Mouse (Mus musculus) hindbrain, postnatal 0 days (tissue): ENCODE measurements around the gene Tbc1d5. TPM values are rescaled to one million over a fixed set of nuclear protein-coding genes. Genes with fewer than 3 reads are reported as not detected.

Experiments used
- ATAC-seq: fragments of 200-750 bp; cut with Nextera tagmentation; 2 replicates; pipeline ENCODE4 v1.8.0; 2017; ENCODE audit warnings: mild to moderate bottlenecking, moderate TSS enrichment, moderate library complexity
- DNase-seq: peaks from one replicate; pipeline ENCODE4 v3.0.0-alpha.2; 2015; ENCODE audit warnings: low spot score
- H3K27ac ChIP-seq: fragments of 300-500 bp; sonication (generic); 2 replicates; pipeline ENCODE4 v1.5.1; 2014; ENCODE audit warnings: mild to moderate bottlenecking
- H3K27me3 ChIP-seq: fragments of 300-500 bp; sonication (generic); 2 replicates; pipeline ENCODE4 v1.6.1; 2014; ENCODE audit warnings: low read length, mixed read lengths; ENCODE audit not compliant: insufficient read depth
- H3K36me3 ChIP-seq: fragments of 300-500 bp; sonication (generic); 2 replicates; pipeline ENCODE4 v1.6.1; 2014; ENCODE audit warnings: low read length, mixed read lengths; ENCODE audit not compliant: insufficient read depth
- H3K4me1 ChIP-seq: fragments of 300-500 bp; sonication (generic); 2 replicates; pipeline ENCODE4 v1.6.1; 2014; ENCODE audit warnings: antibody characterized with exemption, low read length, mixed read lengths; ENCODE audit not compliant: insufficient read depth
- H3K4me2 ChIP-seq: fragments of 300-500 bp; sonication (generic); 2 replicates; pipeline ENCODE4 v1.6.1; 2014; ENCODE audit warnings: low read depth, mild to moderate bottlenecking, low read length, moderate library complexity, mixed read lengths
- H3K4me3 ChIP-seq: fragments of 300-500 bp; sonication (generic); 2 replicates; pipeline ENCODE4 v1.5.1; 2014; ENCODE audit warnings: low read length
- H3K9ac ChIP-seq: fragments of 300-500 bp; sonication (generic); replicated peaks from 2 replicates; pipeline ENCODE4 v1.6.1; 2014; ENCODE audit warnings: mild to moderate bottlenecking, low read length, moderate library complexity, mixed read lengths
- H3K9me3 ChIP-seq: fragments of 300-500 bp; sonication (generic); 2 replicates; pipeline ENCODE4 v1.6.1; 2016; ENCODE audit warnings: low read length, mixed read lengths
- CTCF ChIP-seq: IDR thresholded peaks from 2 replicates; pipeline ENCODE4 v1.5.1; 2016; ENCODE audit warnings: antibody characterized with exemption, control low read depth, low read depth
- WGBS: fragments of 180-500 bp; shearing (Covaris S2); extraction: QIAGEN DNeasy Blood & Tissue Kit; methylation state at CpG from one replicate; pipeline ENCODE4 v1.1.7; 2014; 5-methylcytosine and 5-hydroxymethylcytosine counted together
- polyA plus RNA-seq: library from polyadenylated mRNA; unstranded; fragments of >200 nt; fragmentation: Nextera tagmentation; extraction: Ambion mirVana; gene quantifications from 2 replicates; pipeline ENCODE4 v1.2.1, GENCODE M21; 2015
- total RNA-seq: library from RNA; depleted of rRNA; stranded (reverse); fragments of >200 nt; gene quantifications from 2 replicates; pipeline ENCODE4 v1.2.3, GENCODE M21; 2014

The Tbc1d5 gene
- total and polyA plus RNA-seq, 2 experiments from 2014 or later: 6.3 to 16.4 TPM

DNA sequence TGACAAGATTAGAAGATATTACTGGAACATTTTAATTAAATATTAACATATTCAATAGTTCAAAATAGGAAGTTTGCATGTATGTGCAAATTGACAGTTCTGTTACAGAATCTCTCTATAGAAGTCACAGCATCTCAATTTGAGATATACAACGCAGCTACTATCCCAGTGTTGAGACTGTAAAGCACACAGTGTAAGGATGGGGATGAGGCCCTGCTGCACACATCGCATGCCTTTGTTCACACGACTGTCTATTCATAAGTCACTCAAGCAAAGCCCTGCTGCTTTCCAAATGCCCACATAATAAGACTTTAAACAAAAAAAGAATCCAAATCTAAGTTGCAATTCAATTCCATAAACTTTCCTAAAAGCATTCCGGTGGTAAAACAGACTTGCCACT, 37.1 kb downstream of the Tbc1d5 start:
- H3K9ac ChIP-seq: no peak overlapping the region
- H3K9me3 ChIP-seq: 0 out of 2 replicates have a peak, but pooled peaks cover 2% of the 10 kb centered on the region
- H3K27me3 ChIP-seq: no peaks in the 10 kb centered on the region
- no peak for TF ChIP-seq CTCF
- H3K4me2 ChIP-seq: no peak overlapping the region
- DNase-seq (no peak), ATAC-seq (no peak)
- H3K27ac ChIP-seq: no peak overlapping the region
- no peak overlapping the region for H3K4me3 ChIP-seq
- WGBS: 50% methylated on average over 4 of the region's 4 CpGs
- H3K4me1 ChIP-seq: no peaks in the 10 kb centered on the region
- no peaks in the 10 kb centered on the region for H3K36me3 ChIP-seq

DNA sequence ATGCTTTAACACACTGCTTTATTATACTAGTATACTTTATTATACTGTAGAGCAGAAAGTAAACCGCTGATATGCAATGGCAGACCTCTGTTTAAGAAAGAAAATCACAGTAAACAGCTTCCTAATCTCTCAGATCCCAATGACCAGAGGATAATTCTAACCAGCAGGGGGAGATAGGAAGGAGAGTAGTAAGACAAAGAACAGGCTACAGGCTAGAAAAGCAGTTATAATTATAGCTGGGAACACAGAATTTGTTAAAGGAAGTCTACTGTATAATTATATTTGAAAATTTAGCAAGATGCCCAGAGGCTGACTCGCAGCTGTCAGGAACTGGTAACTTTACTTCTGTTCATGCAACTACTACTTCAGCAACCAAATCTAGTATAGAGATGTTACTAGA, 68.0 kb downstream of the Tbc1d5 start:
- Histone ChIP-seq H3K9me3 (no peaks in the 10 kb centered on the region), H3K4me3 (no peak overlapping the region), H3K36me3 (no peaks in the 10 kb centered on the region), H3K27ac (no peak overlapping the region), H3K4me2 (no peak overlapping the region), H3K4me1 (no peaks in the 10 kb centered on the region), H3K27me3 (no peaks in the 10 kb centered on the region), H3K9ac (no peak overlapping the region)
- DNase-seq: peak; percentile 57
- WGBS: 68% methylated on average over 2 of the region's 2 CpGs
- peak; percentile 68 for TF ChIP-seq CTCF
- ATAC-seq: no peak

DNA sequence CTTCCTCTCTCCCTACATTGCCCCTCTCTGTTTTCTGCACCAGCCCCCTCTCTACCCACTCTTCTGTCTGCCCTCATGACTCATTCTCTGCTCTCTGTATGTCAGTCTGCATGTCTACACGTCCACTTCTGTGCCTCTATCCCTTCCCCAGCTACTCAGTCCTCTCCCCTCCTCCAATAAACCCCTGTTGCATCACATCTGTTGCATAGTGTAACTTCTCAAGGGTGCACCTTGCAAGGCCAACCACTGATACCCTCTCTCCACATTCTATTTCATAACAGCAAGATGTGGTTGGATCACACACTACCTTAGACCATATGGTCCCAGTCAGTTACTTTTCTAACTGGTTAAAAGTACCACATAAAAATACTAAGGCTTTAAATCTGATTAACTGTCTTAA, 74.9 kb downstream of the Tbc1d5 start:
- no peak for DNase-seq
- ATAC-seq: no peak

DNA sequence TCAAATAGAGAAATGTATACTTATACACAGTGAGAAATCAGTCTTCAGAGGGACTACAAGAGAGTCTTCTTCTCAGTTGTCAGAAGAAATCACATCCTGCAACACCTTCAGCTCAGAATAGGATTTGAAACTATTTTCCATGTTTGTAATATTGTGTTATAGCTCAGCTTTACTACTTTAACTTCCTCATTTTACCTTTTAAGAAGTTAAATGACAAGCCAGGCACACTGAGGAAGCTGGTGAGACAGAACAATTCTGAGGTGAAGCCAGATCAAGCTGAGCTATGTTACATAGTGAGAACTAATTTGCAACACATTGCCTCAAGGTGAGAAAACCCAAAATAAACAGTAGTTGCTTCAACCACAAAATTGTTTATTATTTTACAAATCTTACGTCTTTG, 135.3 kb downstream of the Tbc1d5 start:
- 79% methylated on average over 1 of the region's 1 CpGs for WGBS
- no peak for ATAC-seq

More for the DNA sequence above, 74.9 kb downstream of the Tbc1d5 start:
- TF ChIP-seq CTCF: no peak
- no peaks in the 10 kb centered on the region for H3K4me1 ChIP-seq
- H3K27ac ChIP-seq: no peak overlapping the region
- H3K9ac ChIP-seq: no peak overlapping the region
- 85% methylated on average over 1 of the region's 1 CpGs for WGBS
- no peak overlapping the region for H3K4me2 ChIP-seq
- H3K4me3 ChIP-seq: no peak overlapping the region
- no peaks in the 10 kb centered on the region for H3K36me3 ChIP-seq
- no peaks in the 10 kb centered on the region for H3K27me3 ChIP-seq
- 0 out of 2 replicates have a peak, but pooled peaks cover 3% of the 10 kb centered on the region for H3K9me3 ChIP-seq

DNA sequence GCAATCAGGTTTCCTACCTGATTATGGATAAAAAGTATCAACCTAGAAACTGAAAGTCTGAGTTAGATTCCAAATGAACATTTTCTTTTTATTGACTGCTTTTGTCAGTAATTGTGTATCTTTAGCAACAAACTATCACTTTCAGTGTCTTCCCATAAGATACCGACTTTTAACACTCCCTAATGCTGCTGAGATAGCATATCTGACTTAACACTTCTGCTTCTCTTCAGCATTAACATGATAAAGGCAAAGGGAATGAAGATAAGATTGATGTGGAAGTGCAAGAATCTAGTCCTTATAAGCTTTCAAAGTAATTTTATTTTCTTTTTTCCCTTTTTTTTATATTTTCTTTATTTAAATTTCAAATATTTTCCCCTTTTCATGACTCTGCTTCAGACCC, 138.3 kb downstream of the Tbc1d5 start:
- no peak overlapping the region for H3K4me2 ChIP-seq
- ATAC-seq: no peak
- no peak for DNase-seq
- 92% methylated on average over 1 of the region's 1 CpGs for WGBS
- no peak overlapping the region for H3K4me3 ChIP-seq
- no peaks in the 10 kb centered on the region for H3K9me3 ChIP-seq
- TF ChIP-seq CTCF: no peak
- H3K4me1 ChIP-seq: no peaks in the 10 kb centered on the region
- H3K27ac ChIP-seq: no peak overlapping the region
- no peak overlapping the region for H3K9ac ChIP-seq
- H3K36me3 ChIP-seq: no peaks in the 10 kb centered on the region
- H3K27me3 ChIP-seq: no peaks in the 10 kb centered on the region

More for the DNA sequence above, 135.3 kb downstream of the Tbc1d5 start:
- Histone ChIP-seq H3K27me3 (no peaks in the 10 kb centered on the region), H3K4me1 (no peaks in the 10 kb centered on the region), H3K4me3 (no peak overlapping the region), H3K27ac (no peak overlapping the region), H3K9ac (no peak overlapping the region), H3K4me2 (no peak overlapping the region), H3K9me3 (no peaks in the 10 kb centered on the region), H3K36me3 (no peaks in the 10 kb centered on the region)
- TF ChIP-seq CTCF: no peak
- no peak for DNase-seq

DNA sequence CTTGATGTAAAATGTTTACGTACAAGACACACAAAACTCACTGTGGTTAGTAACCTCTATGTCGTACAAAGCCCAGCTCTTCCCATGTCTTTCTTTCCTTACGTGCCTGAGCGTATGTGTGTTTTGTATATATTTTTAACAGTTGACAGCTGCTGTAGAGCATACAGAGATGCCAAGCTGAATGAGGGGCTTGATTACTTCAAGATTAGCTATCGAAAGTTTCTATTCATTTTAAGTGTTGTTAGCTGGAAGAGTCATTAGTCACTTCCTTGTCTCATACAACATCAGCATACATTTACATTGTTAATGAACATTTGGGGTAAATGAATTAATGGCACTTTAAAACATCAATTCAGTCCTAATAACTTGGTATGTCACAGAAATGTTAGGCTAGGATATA, 155.9 kb downstream of the Tbc1d5 start:
- Histone ChIP-seq H3K9me3 (no peaks in the 10 kb centered on the region), H3K9ac (no peak overlapping the region), H3K27me3 (no peaks in the 10 kb centered on the region), H3K4me2 (no peak overlapping the region), H3K36me3 (no peaks in the 10 kb centered on the region), H3K27ac (no peak overlapping the region), H3K4me1 (no peaks in the 10 kb centered on the region), H3K4me3 (no peak overlapping the region)
- 76% methylated on average over 5 of the region's 5 CpGs for WGBS
- DNase-seq (no peak), ATAC-seq (no peak)
- TF ChIP-seq CTCF: no peak

DNA sequence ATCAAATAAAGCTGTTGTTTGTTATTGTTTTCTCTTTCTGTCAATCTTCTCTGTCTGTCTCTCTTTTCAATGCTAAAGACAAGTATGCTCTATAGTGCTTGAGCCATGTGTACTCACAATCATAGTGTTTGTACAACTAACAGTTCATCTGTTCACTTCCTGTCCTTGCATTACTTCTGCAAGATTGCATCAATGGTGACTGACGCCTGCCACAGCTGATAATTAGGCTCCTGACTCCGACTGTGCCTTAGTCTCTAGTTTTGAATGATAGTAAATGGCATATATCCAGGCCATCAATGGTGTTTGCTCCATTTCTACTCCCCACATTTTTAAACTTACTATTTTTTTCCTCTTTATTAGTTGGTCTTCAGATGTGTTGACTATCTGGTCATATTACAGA, 162.8 kb downstream of the Tbc1d5 start:
- ATAC-seq (no peak), DNase-seq (no peak)
- no peak overlapping the region for H3K4me3 ChIP-seq
- TF ChIP-seq CTCF: no peak
- H3K27ac ChIP-seq: no peak overlapping the region
- no peak overlapping the region for H3K4me2 ChIP-seq
- no peak overlapping the region for H3K9ac ChIP-seq
- no peaks in the 10 kb centered on the region for H3K36me3 ChIP-seq
- no peaks in the 10 kb centered on the region for H3K9me3 ChIP-seq
- 71% methylated on average over 2 of the region's 2 CpGs for WGBS
- H3K27me3 ChIP-seq: no peaks in the 10 kb centered on the region
- no peaks in the 10 kb centered on the region for H3K4me1 ChIP-seq
